Mouse (Mus musculus) stomach, postnatal 0 days (tissue): ENCODE data around the gene Jazf1. TPM values are rescaled to one million over a fixed set of nuclear protein-coding genes. Genes with fewer than 3 reads are reported as not detected.

ENCODE experiments used
- ATAC-seq: fragments of 200-750 bp; cut with Nextera tagmentation; 2 replicates; pipeline ENCODE4 v1.8.0; 2017; ENCODE audit not compliant: low FRiP score, low TSS enrichment
- DNase-seq: peaks from one replicate; pipeline ENCODE4 v3.0.0-alpha.2; 2016; ENCODE audit warnings: low spot score
- H3K27ac ChIP-seq: fragments of 300-500 bp; sonication (generic); replicated peaks from 2 replicates; pipeline ENCODE4 v1.5.1; 2014; ENCODE audit warnings: mild to moderate bottlenecking, control low read depth
- H3K27me3 ChIP-seq: fragments of 300-500 bp; sonication (generic); 2 replicates; pipeline ENCODE4 v1.6.1; 2014; ENCODE audit warnings: low read length; ENCODE audit not compliant: control insufficient read depth, insufficient read depth
- H3K36me3 ChIP-seq: fragments of 300-500 bp; sonication (generic); 2 replicates; pipeline ENCODE4 v1.6.1; 2014; ENCODE audit warnings: low read length, mixed read lengths; ENCODE audit not compliant: control insufficient read depth, insufficient read depth
- H3K4me1 ChIP-seq: fragments of 300-500 bp; sonication (generic); replicated peaks from 2 replicates; pipeline ENCODE4 v1.6.1; 2014; ENCODE audit warnings: antibody characterized with exemption; ENCODE audit not compliant: control insufficient read depth, insufficient read depth
- H3K4me2 ChIP-seq: fragments of 300-500 bp; sonication (generic); replicated peaks from 2 replicates; pipeline ENCODE4 v1.6.1; 2014; ENCODE audit warnings: low read depth, mild to moderate bottlenecking, control low read depth, moderate library complexity
- H3K4me3 ChIP-seq: fragments of 300-500 bp; sonication (generic); 2 replicates; pipeline ENCODE4 v1.5.1; 2014; ENCODE audit warnings: low read depth, low read length, control low read depth
- H3K9ac ChIP-seq: fragments of 300-500 bp; sonication (generic); 2 replicates; pipeline ENCODE4 v1.6.1; 2014; ENCODE audit warnings: mild to moderate bottlenecking, low read length, control low read depth, mixed read lengths
- H3K9me3 ChIP-seq: fragments of 300-500 bp; sonication (generic); 2 replicates; pipeline ENCODE4 v1.6.1; 2016; ENCODE audit warnings: low read length; ENCODE audit not compliant: control insufficient read depth
- CTCF ChIP-seq: IDR thresholded peaks from 2 replicates; pipeline ENCODE4 v1.5.1; 2016; ENCODE audit warnings: antibody characterized with exemption, low read depth, mild to moderate bottlenecking, moderate library complexity
- EP300 ChIP-seq: optimal IDR thresholded peaks from 2 replicates; pipeline ENCODE3; 2016; ENCODE audit warnings: antibody characterized with exemption
- WGBS: fragments of 180-500 bp; shearing (Covaris S2); extraction: QIAGEN DNeasy Blood & Tissue Kit; methylation state at CpG from one replicate; pipeline ENCODE4 v1.1.7; 2014; 5-methylcytosine and 5-hydroxymethylcytosine counted together
- polyA plus RNA-seq: library from polyadenylated mRNA; unstranded; fragments of >200 nt; fragmentation: Nextera tagmentation; extraction: Ambion mirVana; gene quantifications from 2 replicates; pipeline ENCODE4 v1.2.1, GENCODE M21; 2015

The Jazf1 gene
- polyA plus RNA-seq, 1 experiment from 2014 or later = 5.1 TPM

- ATAC-seq (no peak), DNase-seq (no peak)
- no peaks in the 10 kb centered on the region; the same call in 1 of the 2 replicates for H3K4me1 ChIP-seq
- no peak overlapping the region for H3K4me2 ChIP-seq
- H3K9ac ChIP-seq = no peak overlapping the region
- no peaks in the 10 kb centered on the region for H3K9me3 ChIP-seq
- 39% methylated on average over 2 of the region's 2 CpGs for WGBS
- no peak overlapping the region for H3K27ac ChIP-seq
- no peaks in the 10 kb centered on the region for H3K27me3 ChIP-seq
- no peak overlapping the region for H3K4me3 ChIP-seq
- no peaks in the 10 kb centered on the region for H3K36me3 ChIP-seq
- TF ChIP-seq EP300 (no peak), CTCF (peak; percentile 47; the same call in 1 of the 2 replicates)
These were observed 197.1 kb downstream of the Jazf1 start for GRCm38 (mm10) chr6:52871306-52871705.

GRCm38 (mm10) chr6:52869252-52869651 lies 199.2 kb downstream of the Jazf1 start:
- no peaks in the 10 kb centered on the region for H3K9me3 ChIP-seq
- no peak overlapping the region for H3K4me3 ChIP-seq
- 58% methylated on average over 2 of the region's 2 CpGs for WGBS
- H3K4me1 ChIP-seq = no peaks in the 10 kb centered on the region; the same call in 1 of the 2 replicates
- H3K27me3 ChIP-seq = no peaks in the 10 kb centered on the region
- TF ChIP-seq CTCF (no peak), EP300 (no peak)
- no peak overlapping the region for H3K9ac ChIP-seq
- no peak overlapping the region for H3K4me2 ChIP-seq
- no peaks in the 10 kb centered on the region for H3K36me3 ChIP-seq
- DNase-seq = no peak
- no peak overlapping the region for H3K27ac ChIP-seq
- no peak for ATAC-seq

- no peaks in the 10 kb centered on the region for H3K27me3 ChIP-seq
- H3K4me2 ChIP-seq = no peak overlapping the region
- no peak for DNase-seq
- no peak overlapping the region for H3K9ac ChIP-seq
- H3K27ac ChIP-seq = no peak overlapping the region
- no peak overlapping the region for H3K4me3 ChIP-seq
- no peak for ATAC-seq
- no peaks in the 10 kb centered on the region for H3K9me3 ChIP-seq
- WGBS = 74% methylated on average over 2 of the region's 2 CpGs
- no peaks in the 10 kb centered on the region for H3K36me3 ChIP-seq
- TF ChIP-seq EP300 (no peak), CTCF (no peak)
- H3K4me1 ChIP-seq = no peaks in the 10 kb centered on the region; the same call in 1 of the 2 replicates
These were observed 200.1 kb downstream of the Jazf1 start for GRCm38 (mm10) chr6:52868352-52868751.

GRCm38 (mm10) chr6:52861928-52862327 lies 206.5 kb downstream of the Jazf1 start:
- Histone ChIP-seq H3K36me3 (no peaks in the 10 kb centered on the region), H3K4me1 (peaks cover 4% of the 10 kb centered on the region; the same call in 1 of the 2 replicates), H3K9me3 (no peaks in the 10 kb centered on the region), H3K27me3 (no peaks in the 10 kb centered on the region), H3K4me3 (no peak overlapping the region), H3K9ac (no peak overlapping the region), H3K4me2 (no peak overlapping the region), H3K27ac (peak overlapping the region; percentile 56; the same call in 1 of the 2 replicates)
- ATAC-seq (peak; percentile 69; the same call in 1 of the 2 replicates), DNase-seq (peak; percentile 39)
- WGBS = 29% methylated on average over 7 of the region's 7 CpGs
- TF ChIP-seq EP300 (no peak), CTCF (no peak)

- no peaks in the 10 kb centered on the region for H3K27me3 ChIP-seq
- H3K36me3 ChIP-seq = no peaks in the 10 kb centered on the region
- peak overlapping the region; percentile 24; the same call in 1 of the 2 replicates for H3K27ac ChIP-seq
- TF ChIP-seq EP300 (no peak), CTCF (no peak)
- 55% methylated on average over 9 of the region's 9 CpGs for WGBS
- DNase-seq (no peak), ATAC-seq (no peak)
- H3K9me3 ChIP-seq = no peaks in the 10 kb centered on the region
- H3K9ac ChIP-seq = no peak overlapping the region
- no peak overlapping the region for H3K4me3 ChIP-seq
- H3K4me1 ChIP-seq = peaks cover 4% of the 10 kb centered on the region; the same call in 1 of the 2 replicates
- H3K4me2 ChIP-seq = no peak overlapping the region
These were observed 207.1 kb downstream of the Jazf1 start for GRCm38 (mm10) chr6:52861186-52861820.

GRCm38 (mm10) chr6:52860713-52861112 lies 207.7 kb downstream of the Jazf1 start:
- Histone ChIP-seq H3K9ac (no peak overlapping the region), H3K4me2 (no peak overlapping the region), H3K4me1 (peaks cover 4% of the 10 kb centered on the region; the same call in 1 of the 2 replicates), H3K27me3 (no peaks in the 10 kb centered on the region), H3K36me3 (no peaks in the 10 kb centered on the region), H3K4me3 (no peak overlapping the region), H3K9me3 (no peaks in the 10 kb centered on the region), H3K27ac (0 out of 2 replicates have a peak overlapping the region, but pooled peaks have one; percentile 24)
- ATAC-seq (no peak), DNase-seq (no peak)
- no peak for TF ChIP-seq CTCF
- no peak for TF ChIP-seq EP300
- whole genome bisulfite sequencing = 37% methylated on average over 6 of the region's 6 CpGs
